Mouse (Mus musculus): ENCODE data around the gene 1700018G05Rik. TPM values are rescaled to one million over a fixed set of nuclear protein-coding genes. Genes with fewer than 3 reads are reported as not detected.
"Not testable (repeated sequence)": the region's sequence is repeated elsewhere in the genome, so short reads cannot be mapped to it uniquely, and the experiment has no call there.

Gene 1700018G05Rik
- 0.80 TPM in 1 of 2 replicates, not detected in the other for polyA plus RNA-seq (2012; rRNA removed)

DNA sequence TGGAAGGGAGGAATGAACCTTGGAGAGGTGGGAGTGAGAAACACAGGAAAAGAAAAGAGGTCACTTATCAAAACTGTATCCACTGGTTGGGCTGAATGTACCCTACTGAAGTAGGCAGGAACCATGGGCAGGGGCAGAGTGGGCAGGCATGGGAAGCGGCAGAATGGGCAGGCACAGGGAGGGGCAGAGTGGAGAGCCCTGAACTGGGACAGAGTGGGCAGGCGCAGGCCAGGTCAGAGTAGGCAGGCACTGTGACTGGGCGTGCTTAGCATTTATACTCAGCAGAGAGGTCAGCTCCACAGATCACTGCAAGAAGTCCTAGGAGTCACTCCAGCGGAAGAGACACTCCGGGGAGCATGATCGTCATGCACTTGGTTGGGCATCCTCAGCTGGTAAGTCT is at the start of gene 1700018G05Rik:
Gene 1700018G05Rik, plus strand, starts transcription at position 301 of the 400 bp plus-strand sequence.
- not testable (repeated sequence) for DNase-seq; H3K36me3 ChIP-seq (ENCODE audit: control insufficient read depth, insufficient read depth, low read length); H3K4me1 ChIP-seq (ENCODE audit: control insufficient read depth, insufficient read depth, low read length); H3K4me3 ChIP-seq (ENCODE audit: insufficient read depth, low read depth, low read length); H3K27ac ChIP-seq (ENCODE audit: insufficient read depth, low read depth, low read length); H3K27me3 ChIP-seq (replicated peaks; ENCODE audit: control insufficient read depth, insufficient read depth, low read length)
- WGBS, result 81% methylated on average over 6 of the region's 6 CpGs

DNA sequence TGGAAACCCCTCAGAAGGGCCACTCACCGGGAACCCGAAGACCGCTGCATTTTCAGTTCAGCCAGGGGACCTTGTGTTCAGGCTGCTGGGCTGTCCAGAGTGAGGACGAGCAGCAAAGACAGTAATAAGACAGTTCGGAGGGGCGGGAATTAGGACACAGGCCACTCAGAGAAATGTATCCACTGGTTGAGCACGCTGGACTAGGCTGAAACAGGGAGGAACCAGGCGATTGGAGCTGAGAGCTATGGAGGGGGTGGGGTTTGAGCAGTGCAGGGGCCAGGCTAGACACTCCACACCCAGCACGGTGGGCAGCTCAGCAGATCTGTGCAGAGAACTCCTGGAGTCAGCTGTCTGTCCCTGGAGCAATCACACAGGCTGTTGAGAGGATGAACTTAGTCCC is 19.6 kb upstream of the 1700018G05Rik start, which contains the start of the genes Dmrtc1a and 1700011M02Rik:
Gene Dmrtc1a, minus strand, starts transcription at position 101 of the 400 bp plus-strand sequence.
Gene 1700011M02Rik, plus strand, starts transcription at position 319 of the 400 bp plus-strand sequence.
- not testable (repeated sequence) for H3K36me3 ChIP-seq (ENCODE audit: control insufficient read depth, insufficient read depth, low read length); H3K4me3 ChIP-seq (ENCODE audit: insufficient read depth, low read depth, low read length); H3K27me3 ChIP-seq (replicated peaks; ENCODE audit: control insufficient read depth, insufficient read depth, low read length); DNase-seq; H3K4me1 ChIP-seq (ENCODE audit: control insufficient read depth, insufficient read depth, low read length); H3K27ac ChIP-seq (ENCODE audit: insufficient read depth, low read depth, low read length)
- 75% methylated on average over 8 of the region's 9 CpGs for WGBS

DNA sequence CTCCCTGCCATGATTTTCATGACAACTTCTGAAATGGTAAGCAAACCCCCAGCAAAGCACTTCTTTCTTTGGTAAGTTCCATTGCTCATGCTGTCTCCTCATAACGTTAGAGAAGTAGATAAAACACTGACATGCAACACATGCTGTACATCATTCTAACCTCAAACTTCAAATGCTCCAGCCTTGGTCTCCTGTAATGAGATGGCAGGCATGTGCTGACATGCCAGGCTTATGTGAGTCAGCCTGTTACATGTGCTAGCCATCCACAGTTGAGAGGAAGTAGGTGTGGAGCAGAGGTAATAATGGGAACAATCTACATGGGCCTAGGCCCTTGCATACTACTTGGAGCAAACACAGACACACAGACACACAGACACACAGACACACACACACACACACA is 13.3 kb upstream of the 1700018G05Rik start:
- not testable (repeated sequence) for H3K4me3 ChIP-seq (ENCODE audit: insufficient read depth, low read depth, low read length); H3K27me3 ChIP-seq (replicated peaks; ENCODE audit: control insufficient read depth, insufficient read depth, low read length); H3K36me3 ChIP-seq (ENCODE audit: control insufficient read depth, insufficient read depth, low read length); H3K4me1 ChIP-seq (ENCODE audit: control insufficient read depth, insufficient read depth, low read length); H3K27ac ChIP-seq (ENCODE audit: insufficient read depth, low read depth, low read length); DNase-seq
- 86% methylated on average over 1 of the region's 1 CpGs for WGBS

DNA sequence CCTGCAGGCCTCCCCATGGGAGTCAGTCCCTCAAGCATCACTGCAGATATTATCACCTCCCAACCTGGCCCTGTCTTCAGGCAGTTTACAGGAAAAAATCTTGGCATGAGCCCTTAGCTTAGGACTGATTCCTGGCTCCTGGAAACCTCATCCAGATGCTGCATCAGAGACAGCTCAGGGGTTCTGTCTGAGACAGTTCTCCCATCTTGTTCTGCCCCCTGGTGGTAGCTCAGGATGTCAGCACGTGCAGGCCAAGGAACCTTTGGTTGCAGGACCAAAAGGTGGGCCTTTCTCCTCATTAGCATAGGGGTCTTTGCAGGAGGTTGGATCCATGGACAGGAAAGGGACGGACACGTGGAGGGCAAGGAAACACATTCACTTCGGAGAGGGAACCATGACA is 1.5 kb upstream of the 1700018G05Rik start:
- WGBS, result 18% methylated on average over 4 of the region's 4 CpGs
- peak; percentile 11 for DNase-seq
- H3K27me3 ChIP-seq (replicated peaks; ENCODE audit: control insufficient read depth, insufficient read depth, low read length); H3K27ac ChIP-seq (ENCODE audit: insufficient read depth, low read depth, low read length); H3K36me3 ChIP-seq (ENCODE audit: control insufficient read depth, insufficient read depth, low read length); H3K4me1 ChIP-seq (ENCODE audit: control insufficient read depth, insufficient read depth, low read length); H3K4me3 ChIP-seq (ENCODE audit: insufficient read depth, low read depth, low read length): not testable (repeated sequence)

DNA sequence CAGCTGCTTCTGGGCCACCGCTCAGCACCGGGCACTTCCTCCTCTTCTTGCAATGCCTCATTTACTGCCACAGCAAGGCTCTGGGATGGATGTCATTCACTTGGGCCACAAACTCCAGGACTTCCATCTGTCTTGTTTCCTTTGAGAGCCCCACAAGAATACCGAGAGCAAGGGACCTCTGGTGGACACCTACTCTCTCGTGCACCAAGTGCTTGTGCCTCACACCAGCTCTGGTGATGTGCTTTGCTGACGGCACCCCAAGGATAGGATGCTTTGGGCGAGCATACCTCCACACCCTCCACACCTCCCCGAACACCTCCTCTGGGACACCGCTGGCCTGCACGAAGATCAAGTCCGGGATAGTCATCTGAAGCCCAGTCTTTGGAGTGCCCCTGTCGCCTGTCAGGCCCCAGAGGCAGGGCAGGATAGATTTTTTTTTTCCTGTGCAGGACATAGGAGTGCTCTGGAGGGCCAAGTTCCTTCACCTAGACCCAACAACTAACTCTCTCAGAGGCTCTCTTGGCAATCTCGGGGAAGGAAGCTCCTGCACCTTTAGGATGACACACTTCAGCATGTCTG is 4.9 kb downstream of the 1700018G05Rik start:
- DNase-seq, result no peak
- H3K4me3 ChIP-seq (ENCODE audit: insufficient read depth, low read depth, low read length), result peak overlapping the region; percentile 57; the same call in 1 of the 2 replicates
- WGBS, result 37% methylated on average over 12 of the region's 12 CpGs

DNA sequence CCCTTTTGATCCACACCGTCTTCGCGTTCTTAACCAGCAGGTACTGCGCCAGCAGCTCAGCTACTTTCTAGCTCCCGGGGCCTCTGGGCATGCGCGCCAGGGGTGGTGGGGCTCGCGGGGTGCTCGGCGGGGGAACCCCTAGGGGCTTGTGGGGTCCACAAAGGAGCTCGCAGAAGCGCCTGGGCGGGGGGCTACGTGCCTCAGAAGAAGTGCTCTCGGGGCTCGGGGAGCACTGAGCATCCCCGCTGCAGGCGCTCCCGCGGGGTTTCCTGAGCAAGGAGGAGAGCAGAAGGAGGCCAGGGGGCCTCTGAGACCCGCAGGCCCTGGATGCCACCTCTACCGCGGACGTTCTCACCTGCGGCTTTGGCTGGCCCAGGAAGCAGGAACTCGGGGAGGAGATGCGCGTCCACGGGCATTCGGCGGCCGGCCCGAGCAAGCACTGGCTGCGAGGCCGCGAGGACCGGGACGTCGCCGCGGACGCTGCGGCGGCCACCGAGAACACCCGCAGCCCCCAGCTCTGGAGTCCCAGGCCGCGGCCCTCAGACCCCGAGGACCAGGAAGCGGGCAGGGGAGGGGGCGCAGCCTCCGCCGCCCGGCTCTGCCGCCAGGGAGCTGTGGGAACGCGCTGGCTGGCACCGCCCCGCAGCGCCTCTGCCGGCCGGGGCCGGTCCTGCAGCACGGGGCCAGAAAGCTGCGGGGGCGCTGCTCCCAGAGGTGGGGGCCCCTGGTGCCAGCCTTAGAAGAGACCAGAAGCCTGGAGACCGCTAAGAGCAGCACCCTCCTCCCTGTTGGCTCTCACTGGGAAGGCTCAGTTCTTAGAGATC is 5.6 kb downstream of the 1700018G05Rik start:
- no peaks in the 10 kb centered on the region for H3K4me1 ChIP-seq (ENCODE audit: control insufficient read depth, insufficient read depth, low read length)
- peak overlapping the region; percentile 57 for H3K4me3 ChIP-seq (ENCODE audit: insufficient read depth, low read depth, low read length)
- no peaks in the 10 kb centered on the region; the same call in 1 of the 2 replicates for H3K27me3 ChIP-seq (replicated peaks; ENCODE audit: control insufficient read depth, insufficient read depth, low read length)
- WGBS, result 1% methylated on average over 50 of the region's 68 CpGs
- TF ChIP-seq POLR2A (IDR thresholded peaks at IDR 0.05; ENCODE audit: low read depth, low read length) (no peak), CTCF (conservative IDR thresholded peaks at IDR 0.05; ENCODE audit: insufficient read depth, insufficient read length, low read depth, low read length) (peak; percentile 30; the same call in 1 of the 2 replicates)
- no peak overlapping the region for H3K27ac ChIP-seq (ENCODE audit: insufficient read depth, low read depth, low read length)
- DNase-seq, result peak; percentile 9
- no peaks in the 10 kb centered on the region for H3K36me3 ChIP-seq (ENCODE audit: control insufficient read depth, insufficient read depth, low read length)

More for the DNA sequence above, 4.9 kb downstream of the 1700018G05Rik start:
- no peak for TF ChIP-seq POLR2A (IDR thresholded peaks at IDR 0.05; ENCODE audit: low read depth, low read length)
- TF ChIP-seq CTCF (conservative IDR thresholded peaks at IDR 0.05; ENCODE audit: insufficient read depth, insufficient read length, low read depth, low read length), result no peak
- Histone ChIP-seq H3K27me3 (replicated peaks; ENCODE audit: control insufficient read depth, insufficient read depth, low read length) (no peaks in the 10 kb centered on the region; the same call in 1 of the 2 replicates), H3K27ac (ENCODE audit: insufficient read depth, low read depth, low read length) (no peak overlapping the region), H3K4me1 (ENCODE audit: control insufficient read depth, insufficient read depth, low read length) (no peaks in the 10 kb centered on the region), H3K36me3 (ENCODE audit: control insufficient read depth, insufficient read depth, low read length) (no peaks in the 10 kb centered on the region)

DNA sequence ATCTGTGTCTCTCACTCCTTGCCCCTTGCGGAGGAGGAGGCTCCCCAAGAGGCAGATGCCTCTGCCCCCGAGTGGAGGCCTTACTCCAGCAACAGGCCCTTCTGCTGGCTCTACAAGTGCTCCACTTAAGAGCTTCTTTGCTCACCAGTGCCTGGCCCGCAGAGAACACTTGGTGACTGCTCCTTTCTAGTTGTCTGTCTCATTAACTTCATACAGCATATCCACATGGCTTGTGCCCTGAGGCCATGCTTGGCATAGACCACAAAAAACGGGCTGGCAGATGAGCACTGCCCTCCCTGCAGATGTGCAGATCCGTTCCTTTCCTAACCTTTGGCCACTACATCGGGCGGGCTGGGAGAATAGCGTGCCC is 6.2 kb downstream of the 1700018G05Rik start:
- H3K4me1 ChIP-seq (ENCODE audit: control insufficient read depth, insufficient read depth, low read length), result no peaks in the 10 kb centered on the region
- TF ChIP-seq POLR2A (IDR thresholded peaks at IDR 0.05; ENCODE audit: low read depth, low read length) (no peak), CTCF (conservative IDR thresholded peaks at IDR 0.05; ENCODE audit: insufficient read depth, insufficient read length, low read depth, low read length) (no peak)
- WGBS, result 57% methylated on average over 8 of the region's 8 CpGs
- no peaks in the 10 kb centered on the region; the same call in 1 of the 2 replicates for H3K27me3 ChIP-seq (replicated peaks; ENCODE audit: control insufficient read depth, insufficient read depth, low read length)
- no peak overlapping the region for H3K27ac ChIP-seq (ENCODE audit: insufficient read depth, low read depth, low read length)
- DNase-seq, result no peak
- H3K4me3 ChIP-seq (ENCODE audit: insufficient read depth, low read depth, low read length), result no peak overlapping the region
- no peaks in the 10 kb centered on the region for H3K36me3 ChIP-seq (ENCODE audit: control insufficient read depth, insufficient read depth, low read length)

All from kidney, adult 2 months (tissue).